Mouse (Mus musculus) spleen, adult 18-20 months (tissue): ENCODE measurements around the gene Sgpl1.

Source experiments
- DNase-seq, 2 experiments: peaks; one replicate each; pipeline ENCODE4 v3.0.0; 2022; ENCODE audit warnings: mixed read lengths in 2 of 2

Sgpl1 gene

DNA sequence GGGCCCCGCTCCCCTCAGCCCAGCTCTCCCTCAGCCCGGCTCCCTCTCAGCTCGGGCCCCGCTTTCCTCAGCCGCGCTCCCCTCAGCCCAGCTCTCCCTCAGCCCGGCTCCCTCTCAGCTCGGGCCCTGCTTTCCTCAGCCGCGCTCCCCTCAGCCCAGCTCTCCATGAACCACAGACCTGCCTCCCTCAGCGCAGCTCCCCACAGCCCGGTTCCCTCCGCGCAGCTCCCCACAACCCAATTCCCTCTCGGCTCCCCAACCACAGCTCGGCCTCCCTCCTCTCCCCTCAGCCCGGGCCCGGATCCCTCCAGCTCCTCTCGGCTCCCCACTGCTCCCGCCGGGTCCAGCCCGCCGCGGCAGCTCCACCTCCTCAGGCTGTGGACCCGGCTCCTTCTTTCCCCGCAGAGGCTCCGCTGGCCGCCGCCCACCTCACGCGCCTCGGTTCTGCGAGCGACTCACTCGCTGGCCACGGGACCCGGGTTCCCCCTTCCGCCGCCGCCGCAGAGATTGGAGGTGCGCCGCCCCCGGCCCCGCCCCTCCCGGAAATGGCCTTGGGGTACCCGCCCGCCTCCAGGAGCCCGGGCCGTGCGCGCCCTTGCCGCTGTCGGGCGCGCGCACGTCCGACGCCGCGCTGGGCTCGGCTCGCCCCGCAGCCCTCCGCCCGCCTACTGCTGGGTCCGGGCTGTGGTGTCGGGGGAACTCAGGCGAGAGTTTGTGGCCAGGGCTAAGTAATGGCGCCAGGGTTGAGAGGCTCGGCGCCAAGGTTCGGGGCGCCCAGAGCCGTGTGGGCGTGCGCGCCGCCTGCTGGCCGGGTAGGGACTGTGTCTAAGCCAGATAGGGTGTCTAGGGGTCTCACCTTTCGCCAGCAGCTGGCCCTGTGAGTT is at the start of gene Sgpl1:
Sgpl1 (minus strand) TSS at position 547 of the 884 bp plus-strand sequence.
- peak; percentile 86 to 87 for DNase-seq

DNA sequence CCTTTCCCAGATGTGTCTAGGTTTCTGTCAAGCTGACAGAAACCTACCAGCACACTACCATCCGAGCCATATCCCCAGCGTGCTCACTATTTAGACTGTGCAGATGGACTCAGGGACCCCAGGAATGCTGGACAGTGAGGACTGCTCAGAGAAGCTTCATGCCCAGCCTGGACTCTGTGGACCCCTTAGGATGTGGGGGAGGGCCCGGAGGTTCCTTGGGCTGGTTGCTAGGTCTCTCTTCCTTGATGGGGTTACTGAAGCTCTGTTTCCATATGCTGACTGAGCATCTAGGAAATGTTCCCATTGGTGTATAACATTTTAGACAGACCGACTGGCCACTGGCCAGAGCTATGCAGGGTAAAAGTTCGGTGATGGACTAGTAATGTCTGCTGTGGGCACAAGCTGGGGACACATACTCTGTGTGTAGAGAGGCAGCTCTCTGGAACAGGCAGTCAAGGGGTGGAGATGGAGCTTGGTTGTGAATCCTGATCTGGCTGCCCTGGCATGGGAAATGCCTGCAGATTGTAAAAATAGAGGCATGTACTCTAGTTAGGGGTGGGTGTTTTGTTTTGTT is 48.3 kb upstream of the Sgpl1 start:
- no peak for DNase-seq

DNA sequence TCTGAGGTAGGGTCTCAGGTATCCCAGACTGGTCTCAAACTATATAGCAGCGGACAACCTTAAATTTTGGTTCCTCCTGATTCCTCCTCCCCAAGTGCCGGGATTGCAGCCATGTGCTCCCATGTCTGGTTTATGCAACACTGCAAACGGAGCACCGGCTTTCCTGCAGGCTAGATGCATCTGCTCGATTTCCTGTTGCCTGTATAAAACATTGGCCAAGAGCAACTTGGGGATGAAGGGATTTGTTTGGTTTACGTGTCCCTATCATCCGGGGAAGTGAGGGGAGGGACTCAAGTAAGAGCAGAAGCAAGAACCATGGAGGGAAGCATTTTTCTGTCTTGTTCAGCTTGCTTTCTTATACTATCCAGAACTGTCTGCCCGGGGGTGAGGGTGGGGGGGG is 47.7 kb upstream of the Sgpl1 start:
- DNase-seq = no peak

DNA sequence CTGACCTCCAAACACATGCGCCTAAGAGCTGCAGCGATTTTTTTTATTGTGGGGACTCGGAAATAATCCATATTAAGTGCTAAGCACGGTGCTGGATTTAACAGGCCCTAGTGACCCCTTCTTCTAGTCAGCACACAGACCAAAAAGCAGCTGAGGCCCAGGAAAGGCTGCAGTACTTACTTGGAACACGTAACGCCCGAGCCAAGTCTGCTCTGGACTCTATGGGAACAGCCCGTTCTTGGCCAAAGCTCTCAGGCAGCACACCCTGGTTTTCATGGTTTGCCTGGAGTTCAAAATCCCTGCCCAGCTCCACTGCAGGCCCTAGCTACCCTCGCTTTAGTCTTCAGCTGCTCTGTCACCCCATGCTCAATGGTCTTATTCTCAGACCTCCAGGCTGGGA is 47.1 kb upstream of the Sgpl1 start:
- no peak for DNase-seq

DNA sequence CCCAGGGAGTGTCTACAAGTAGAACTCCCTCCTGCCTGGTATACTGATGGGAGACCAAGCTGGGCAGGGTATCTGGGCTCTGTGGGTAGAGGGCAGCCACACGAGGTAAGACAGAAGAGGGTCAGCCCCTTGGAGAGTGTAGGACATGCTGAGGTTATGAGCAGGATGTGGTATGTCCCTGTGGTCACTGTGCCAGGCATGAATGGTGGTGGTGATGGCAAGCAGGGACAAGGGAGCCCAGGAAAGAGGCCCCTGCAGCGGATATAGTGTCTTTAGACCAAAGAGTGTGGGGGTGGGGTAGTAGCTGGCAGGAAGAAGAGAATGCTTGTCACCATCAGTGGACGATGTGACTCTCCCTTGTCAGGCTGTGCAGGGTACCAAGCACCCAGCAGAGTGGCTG is 40.5 kb upstream of the Sgpl1 start:
- DNase-seq = no peak

DNA sequence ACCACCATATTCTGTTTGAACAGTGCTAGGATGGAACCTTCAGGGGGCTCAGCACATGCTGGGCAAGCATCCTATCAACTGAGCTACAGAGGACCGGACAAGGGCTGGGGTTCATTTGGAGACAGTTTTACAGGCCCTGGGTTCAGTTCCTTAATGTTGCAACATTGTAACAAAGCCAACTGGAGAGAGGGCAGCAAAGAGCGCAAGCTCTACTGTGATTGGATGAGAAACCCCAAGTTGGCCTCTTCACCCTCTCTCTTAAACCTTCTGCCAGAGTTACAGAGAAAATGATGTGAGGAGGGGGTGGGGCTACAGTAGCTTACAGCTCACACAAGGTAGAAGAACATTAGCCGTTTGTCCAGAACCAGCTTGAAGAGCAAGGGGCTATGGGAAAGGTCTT is 39.5 kb upstream of the Sgpl1 start:
- DNase-seq = no peak

DNA sequence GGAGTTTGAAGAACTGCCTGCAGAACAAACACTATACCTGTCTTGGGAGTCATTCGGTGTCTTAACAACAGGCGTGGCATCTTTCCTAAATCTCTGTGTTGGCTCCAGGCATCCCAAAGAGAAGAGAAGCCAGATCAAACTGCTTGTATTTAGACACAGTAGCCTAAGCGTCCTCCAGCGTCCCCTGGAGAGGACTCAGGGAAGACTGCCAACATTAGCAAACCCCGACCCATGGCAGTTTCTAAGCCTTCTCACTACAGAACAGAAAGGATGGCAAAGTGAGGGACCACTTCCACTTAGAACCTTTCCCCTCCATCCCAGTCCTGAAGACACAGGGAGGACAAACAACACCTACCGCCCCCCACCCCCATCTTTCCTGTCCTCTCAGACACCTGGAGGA is 32.4 kb upstream of the Sgpl1 start:
- no peak for DNase-seq

DNA sequence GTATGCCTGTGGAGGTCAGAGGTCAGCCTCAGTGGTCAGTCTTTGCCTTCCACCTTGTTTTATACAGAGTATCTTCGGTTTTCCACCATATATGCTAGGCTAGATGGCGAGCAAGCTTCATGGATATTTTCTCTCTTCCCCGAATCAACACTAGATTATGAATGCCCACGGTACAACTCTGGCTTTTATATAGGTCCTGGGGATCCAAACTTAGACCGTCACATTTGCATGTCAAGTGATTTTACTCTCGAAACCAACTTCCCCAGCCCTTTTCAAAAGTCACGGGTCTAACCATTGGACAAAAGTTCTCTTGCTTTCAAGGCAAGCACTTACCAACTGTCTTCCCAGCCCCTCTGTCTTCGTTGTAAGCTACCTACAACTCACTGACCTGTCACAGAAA is 31.2 kb upstream of the Sgpl1 start:
- DNase-seq = no peak

DNA sequence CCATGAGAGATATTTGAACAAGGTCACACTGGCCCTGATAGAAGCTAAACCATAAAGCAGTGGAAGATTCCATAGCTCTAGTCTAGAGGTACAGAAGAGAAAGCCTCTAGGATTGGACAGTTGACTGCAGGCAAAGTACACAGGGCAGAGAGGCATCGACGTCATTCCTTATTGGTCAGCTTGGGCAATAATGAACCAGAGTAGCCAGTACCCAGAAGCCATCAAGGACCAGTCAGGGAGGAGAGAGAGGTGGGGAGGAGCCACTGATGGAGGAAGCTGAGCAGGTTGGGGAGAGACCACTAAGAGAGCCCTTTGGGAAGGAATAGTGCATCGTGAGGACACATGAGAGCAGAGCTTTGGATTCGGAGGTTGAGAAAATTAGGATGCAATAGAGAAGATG is 30.2 kb upstream of the Sgpl1 start:
- DNase-seq = no peak

DNA sequence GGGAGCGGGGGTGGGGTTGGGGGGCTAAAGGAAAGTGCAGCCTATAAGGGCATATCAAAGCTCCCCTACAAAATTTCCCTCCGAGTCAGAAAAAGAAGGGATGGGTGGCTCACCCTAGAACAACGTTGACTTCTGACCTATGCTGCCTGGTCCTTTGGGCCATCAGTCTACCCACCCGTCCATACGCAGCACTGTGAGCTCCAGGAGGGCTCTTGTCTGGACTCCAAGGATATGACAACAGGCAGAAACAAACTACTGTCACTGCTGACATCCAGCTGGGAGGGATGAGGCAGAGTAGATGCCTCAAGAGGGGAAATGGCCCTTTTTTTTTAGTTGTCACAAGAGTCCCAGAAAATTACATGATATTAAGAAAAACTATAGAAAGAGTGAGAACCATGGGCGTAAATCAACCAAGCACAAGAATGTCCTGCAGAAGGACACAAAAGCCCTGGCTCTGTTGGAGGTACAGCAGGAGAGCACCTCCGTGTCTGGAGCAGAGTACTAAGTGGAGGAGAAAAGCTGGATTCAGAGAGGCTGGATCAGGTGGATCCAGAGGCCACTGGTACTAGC is 28.8 kb upstream of the Sgpl1 start:
- no peak for DNase-seq

DNA sequence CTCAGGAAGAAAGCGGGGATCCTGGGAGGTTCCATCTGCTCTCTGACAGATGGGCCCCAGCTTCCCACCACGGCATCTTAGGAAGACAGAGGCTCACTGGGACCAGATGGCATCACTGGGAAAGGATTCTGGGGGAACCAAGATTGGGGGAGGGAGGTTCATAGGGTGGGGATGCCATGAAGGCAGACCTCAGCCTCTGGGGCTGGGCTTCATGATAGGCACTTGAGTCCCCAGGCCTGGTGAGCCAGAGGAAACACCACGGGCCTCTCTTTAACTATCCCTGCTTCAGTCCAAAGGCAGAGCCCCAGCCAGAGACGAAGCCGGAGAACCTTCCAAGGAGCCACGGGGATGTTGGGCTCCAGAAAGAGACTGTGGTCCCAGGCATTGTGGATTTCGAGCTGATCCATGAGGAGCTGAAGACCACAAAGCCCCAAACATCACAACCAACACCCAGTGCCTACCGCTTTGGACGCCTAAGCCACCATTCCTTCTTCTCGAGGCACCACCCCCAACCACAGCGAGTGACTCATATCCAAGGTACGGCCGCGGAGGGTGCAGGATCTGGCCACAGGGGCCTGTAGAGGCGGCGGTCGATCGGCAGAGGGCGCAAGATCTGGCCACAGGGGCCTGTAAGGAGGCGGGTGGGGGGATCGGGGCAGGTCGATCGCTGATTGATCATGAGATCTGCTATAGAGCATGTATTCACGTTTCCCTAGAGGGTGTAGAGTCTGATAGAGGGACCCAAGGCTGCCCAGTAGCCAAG is 28.1 kb upstream of the Sgpl1 start:
- DNase-seq = no peak

DNA sequence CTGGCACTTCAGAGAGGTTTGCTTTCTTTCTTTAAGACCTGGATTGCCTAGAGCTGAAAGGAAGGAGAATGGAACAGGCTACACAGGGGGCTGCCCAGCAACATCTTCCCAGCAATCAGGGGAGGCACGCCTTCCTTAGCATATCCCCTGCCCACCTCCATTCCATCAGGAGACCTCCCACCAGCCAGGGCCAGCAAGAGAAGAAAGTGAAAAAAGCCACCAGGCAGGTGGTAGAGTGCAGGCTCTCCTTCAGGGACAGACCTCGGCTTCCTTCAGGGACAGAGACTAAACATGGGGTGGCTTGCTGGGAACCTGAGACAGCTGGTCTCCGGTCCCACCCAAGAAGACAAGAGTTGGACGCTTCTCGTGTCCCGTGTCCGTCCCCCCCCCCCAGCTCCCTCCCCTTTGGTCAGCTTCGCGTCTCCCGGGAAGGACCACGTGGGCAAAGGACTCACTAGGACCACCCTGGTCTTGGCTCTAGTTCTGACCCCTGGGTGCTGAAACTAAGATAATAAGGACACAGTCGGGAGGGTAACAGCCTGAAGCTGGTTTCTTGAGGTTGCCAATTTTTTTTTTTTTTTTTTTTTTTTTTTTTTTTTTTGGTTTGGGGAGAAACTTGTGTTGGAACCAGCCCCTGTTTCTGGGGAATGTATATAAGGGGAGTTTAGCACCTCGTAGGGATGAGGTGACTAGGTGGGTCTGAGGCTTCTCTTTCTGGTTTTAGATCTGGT is 27.4 kb upstream of the Sgpl1 start:
- DNase-seq = no peak

DNA sequence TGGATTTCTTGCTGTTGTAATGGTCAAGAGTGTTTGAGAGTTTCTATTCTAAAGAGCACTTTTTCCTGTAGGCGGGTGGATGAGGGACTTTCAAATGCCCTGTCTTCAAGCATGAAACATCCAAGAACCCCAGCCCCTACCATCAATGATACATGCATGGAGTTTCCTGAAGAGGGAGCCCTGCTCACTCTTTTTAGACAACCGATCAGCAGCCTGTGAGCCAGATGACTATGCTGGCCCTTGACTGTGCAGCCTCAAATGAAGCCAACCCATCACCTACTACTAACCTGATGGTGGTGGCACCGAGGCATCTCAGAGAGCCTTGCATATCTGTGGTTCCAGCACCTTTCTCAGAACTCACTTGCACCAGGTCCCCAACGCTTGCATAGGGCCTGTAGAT is 25.0 kb upstream of the Sgpl1 start:
- no peak for DNase-seq

DNA sequence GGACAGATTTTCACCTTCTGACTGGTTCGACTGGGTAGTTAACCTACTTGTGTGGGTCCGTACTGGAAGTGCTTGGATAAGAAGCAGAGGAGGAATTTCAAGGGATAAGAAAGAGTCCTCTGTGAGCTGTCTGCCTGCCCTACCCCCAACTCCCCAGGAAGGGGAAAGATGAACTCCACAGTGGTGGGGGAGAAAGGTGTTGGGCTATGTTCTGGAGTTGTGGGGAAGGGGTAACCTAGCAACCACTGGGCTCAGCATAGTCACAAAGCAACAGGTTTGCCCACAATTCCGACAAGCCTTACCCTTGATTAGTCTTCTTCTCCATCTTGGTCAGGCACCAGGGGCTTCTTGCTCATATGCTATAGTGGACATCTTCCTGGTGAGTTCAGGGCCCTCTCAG is 24.2 kb upstream of the Sgpl1 start, which contains the start of gene Tbata:
Tbata (plus strand) TSS at position 301 of the 400 bp plus-strand sequence.
- DNase-seq = no peak

DNA sequence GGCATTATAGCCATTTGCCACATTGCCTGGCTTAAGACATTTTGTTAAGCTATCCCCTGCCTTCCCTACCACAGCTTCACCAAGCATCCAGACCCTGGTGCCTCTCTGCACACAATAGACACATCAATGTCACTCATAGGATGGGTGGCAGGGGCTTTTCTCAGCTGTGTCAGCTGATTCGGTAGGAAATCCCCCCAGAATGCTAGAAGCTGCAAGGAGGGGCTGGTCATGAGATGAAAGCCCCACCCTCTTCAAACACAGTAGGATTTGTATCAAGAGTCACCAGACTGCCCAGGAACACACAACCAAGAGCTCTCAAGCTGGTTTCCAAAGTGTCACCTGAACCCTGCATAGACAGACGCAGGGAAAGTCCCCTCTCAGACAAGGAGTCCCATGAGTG is 20.9 kb upstream of the Sgpl1 start:
- DNase-seq = no peak

DNA sequence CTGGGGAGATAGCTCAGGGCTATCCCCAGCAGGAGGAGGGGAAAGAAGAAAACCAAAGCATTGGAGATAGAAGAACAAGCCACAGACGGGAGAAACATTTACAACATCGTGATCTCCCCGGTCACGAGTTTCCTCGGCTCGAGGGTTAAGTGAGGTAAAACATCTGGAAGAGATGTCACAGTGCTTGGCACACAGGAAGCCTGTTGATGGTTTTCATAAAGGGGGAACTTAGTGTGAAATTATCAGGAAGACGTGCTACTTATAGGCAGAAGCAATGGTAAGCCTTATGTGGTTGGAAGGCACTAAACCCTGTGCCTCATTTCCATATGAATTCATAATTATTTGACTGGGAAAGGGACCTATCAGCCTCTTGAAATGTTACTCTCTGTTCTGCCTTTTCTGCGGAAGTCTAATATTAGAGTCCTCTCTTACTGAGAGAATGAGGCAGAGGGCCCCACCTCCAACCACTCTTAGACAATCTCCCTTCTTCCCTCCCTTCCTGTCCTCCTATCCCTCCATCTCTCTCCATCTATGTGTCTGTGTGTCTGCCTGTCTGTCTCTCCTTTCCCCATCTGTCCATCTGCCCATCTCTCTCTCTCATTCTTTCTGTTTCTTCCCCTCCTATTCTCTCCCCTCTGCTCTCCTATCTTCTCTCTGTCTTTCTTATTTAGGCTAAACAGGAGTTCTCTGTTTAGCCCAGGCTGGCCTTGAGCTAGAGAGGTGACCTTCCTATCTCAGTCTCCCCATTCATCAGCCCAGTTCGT is 20.0 kb upstream of the Sgpl1 start:
- DNase-seq = no peak

DNA sequence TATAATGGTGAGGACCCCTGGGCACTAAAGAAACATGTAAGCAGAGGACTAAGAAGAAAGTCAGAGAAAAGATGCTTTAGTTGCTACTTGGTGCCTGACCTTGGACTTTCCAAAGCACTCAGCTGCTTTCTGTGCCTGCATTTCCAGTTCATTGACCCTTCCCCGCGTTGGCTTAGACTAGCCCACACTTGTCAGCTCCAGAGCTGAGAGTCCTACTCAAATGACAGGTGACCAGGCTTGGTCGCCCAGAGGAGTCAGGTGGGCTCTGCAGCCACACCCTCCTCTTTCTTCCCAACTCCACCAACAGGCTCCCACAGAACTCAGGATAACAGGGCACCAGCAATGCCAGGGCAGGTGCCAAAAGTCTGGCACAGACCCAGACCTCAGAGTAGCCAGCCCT is 14.9 kb upstream of the Sgpl1 start:
- DNase-seq = no peak

DNA sequence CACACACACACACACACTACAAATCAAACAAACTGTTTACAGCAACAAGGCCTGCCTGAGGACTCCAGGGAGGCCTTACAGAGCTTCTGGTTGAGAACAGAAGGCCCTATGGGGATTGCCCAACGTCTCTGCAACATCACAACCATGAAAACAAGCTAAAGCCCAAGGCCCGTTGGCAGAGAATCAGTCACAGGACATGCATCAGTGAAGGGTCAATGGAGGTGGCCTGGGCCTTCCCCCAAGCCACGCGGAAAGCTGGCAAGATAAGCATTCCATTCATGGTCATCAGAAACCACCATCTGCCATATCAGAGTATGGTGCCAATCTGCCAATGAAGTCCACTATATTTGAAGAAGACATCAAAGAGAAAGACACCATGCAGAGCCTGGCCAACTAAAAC is 13.2 kb upstream of the Sgpl1 start:
- no peak for DNase-seq

DNA sequence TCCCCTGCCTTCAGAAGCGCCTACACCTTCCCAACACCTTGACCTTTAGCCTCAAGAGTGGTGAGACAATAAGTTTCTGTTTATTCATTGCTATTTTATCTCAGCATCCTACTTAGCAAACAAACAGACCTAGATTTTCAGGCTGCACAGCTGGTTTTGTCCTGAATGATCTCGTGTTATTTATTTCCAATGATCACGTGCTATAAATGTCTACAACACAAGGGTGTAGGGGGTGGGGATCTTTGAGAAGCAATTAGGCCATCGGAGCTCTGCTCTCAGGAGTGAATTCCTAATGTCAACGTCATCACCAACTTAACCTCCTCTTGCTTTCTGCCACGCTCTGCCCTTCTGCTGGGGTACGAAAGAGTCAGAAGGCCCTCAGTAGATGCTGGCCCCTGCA is 12.6 kb upstream of the Sgpl1 start:
- DNase-seq = no peak

DNA sequence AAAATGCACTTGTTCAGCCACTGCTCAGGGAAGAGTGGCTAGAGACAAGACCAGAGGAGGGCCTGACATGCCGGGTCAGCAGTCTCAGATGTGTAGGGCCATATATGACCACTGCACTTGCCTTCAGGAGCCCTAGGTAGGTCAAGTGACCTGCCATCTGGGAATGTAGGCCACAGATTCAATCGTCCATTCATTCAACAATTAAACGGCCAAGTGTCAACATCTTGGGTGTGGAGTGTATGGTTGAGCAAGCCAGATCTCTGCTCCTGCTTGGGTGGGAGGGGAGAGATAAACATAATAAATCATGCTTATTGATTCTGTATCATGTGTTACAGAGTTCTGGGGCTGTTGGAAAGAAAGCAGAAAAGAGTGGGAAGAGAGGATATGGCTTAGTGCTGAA is 11.1 kb upstream of the Sgpl1 start:
- no peak for DNase-seq

DNA sequence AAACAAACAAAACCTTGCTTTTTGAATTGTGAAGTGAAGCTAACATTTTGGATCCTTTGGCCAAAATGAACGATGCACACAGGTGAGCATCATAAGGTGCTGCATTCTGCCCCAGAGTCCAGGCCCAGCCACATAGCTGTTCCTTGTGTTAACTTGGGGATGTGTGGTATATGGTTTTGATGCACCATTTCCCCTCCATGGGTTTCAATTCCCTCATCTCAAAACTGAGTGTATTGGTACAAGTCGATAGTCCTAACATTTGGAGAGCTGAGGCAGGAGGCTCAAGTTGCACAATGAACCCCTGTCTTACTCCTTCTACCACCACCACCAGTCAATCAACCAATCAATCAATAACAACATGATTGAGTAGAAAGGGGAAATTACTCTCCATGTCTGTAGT is 8.9 kb upstream of the Sgpl1 start:
- DNase-seq = no peak

DNA sequence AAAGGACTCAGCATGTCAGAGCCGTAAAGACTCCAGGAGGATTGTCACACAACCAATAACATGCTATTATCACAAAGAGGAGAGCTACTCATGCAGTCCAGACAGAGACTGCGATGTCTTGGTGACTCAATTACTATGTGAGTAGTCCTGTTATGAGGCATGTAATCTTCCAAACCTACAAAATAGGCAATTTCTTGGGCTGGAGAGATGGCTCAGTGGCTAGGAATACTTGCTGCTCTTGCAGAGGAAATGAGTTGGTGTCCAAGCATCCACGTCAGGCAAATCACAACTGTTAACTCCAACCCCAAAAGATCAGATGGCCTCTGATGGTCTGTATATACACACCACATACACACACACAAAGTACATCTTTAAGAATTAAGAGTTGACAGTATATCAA is 8.1 kb upstream of the Sgpl1 start:
- no peak for DNase-seq
